Mouse (Mus musculus) large intestine, adult 2 months (tissue): ENCODE measurements around the gene Evx2. TPM values are rescaled to one million over a fixed set of nuclear protein-coding genes. Genes with fewer than 3 reads are reported as not detected.

ENCODE experiments used
- DNase-seq: peaks from one replicate; pipeline ENCODE4 v3.0.0-alpha.2; 2012; ENCODE audit warnings: low read depth, low spot score
- WGBS: fragments of 180-500 bp; shearing (Covaris S2); methylation state at CpG from one replicate; pipeline ENCODE4 v1.1.7; 2018; 5-methylcytosine and 5-hydroxymethylcytosine counted together
- polyA plus RNA-seq: library from polyadenylated mRNA; depleted of rRNA; stranded (reverse); fragments of >200 nt; gene quantifications from 2 replicates; pipeline ENCODE4 v1.2.3, GENCODE M21; 2012

The Evx2 gene
- polyA plus RNA-seq, 1 experiment: not detected

GRCm38 (mm10) chr2:74684106-74684505 lies 24.7 kb upstream of the Evx2 start:
- 30% methylated on average over 12 of the region's 12 CpGs for WGBS
- no peak for DNase-seq

GRCm38 (mm10) chr2:74683471-74683951 lies 24.2 kb upstream of the Evx2 start:
- no peak for DNase-seq
- 4% methylated on average over 18 of the region's 18 CpGs for WGBS

GRCm38 (mm10) chr2:74682796-74683195 lies 23.4 kb upstream of the Evx2 start:
- WGBS: 3% methylated on average over 51 of the region's 51 CpGs

GRCm38 (mm10) chr2:74681594-74682531 lies 22.5 kb upstream of the Evx2 start:
- DNase-seq: no peak
- WGBS: 4% methylated on average over 78 of the region's 78 CpGs

More at GRCm38 (mm10) chr2:74682796-74683195, 23.4 kb upstream of the Evx2 start:
- no peak for DNase-seq

GRCm38 (mm10) chr2:74680561-74681398 lies 21.4 kb upstream of the Evx2 start:
- DNase-seq: no peak
- 21% methylated on average over 21 of the region's 21 CpGs for whole genome bisulfite sequencing

- no peak for DNase-seq
- 8% methylated on average over 23 of the region's 23 CpGs for WGBS
Observed at GRCm38 (mm10) chr2:74679980-74680379, 20.6 kb upstream of the Evx2 start.

- no peak for DNase-seq
- whole genome bisulfite sequencing: 4% methylated on average over 26 of the region's 26 CpGs
Observed at GRCm38 (mm10) chr2:74679596-74679971, 20.2 kb upstream of the Evx2 start.

- WGBS: 9% methylated on average over 15 of the region's 15 CpGs
- no peak for DNase-seq
Observed at GRCm38 (mm10) chr2:74678891-74679595, 19.7 kb upstream of the Evx2 start, which contains the start of gene Hoxd11. Gene Hoxd11, plus strand, starts transcription at chr2:74679557.

- WGBS: 64% methylated on average over 2 of the region's 2 CpGs
- no peak for DNase-seq
Observed at GRCm38 (mm10) chr2:74677106-74677505, 17.7 kb upstream of the Evx2 start.

- WGBS: 46% methylated on average over 9 of the region's 9 CpGs
- no peak for DNase-seq
Observed at GRCm38 (mm10) chr2:74676376-74677052, 17.2 kb upstream of the Evx2 start.

- WGBS: 41% methylated on average over 24 of the region's 24 CpGs
- DNase-seq: no peak
Observed at GRCm38 (mm10) chr2:74675666-74676282, 16.4 kb upstream of the Evx2 start.

- no peak for DNase-seq
Observed at GRCm38 (mm10) chr2:74674881-74675665, 15.7 kb upstream of the Evx2 start, which contains the start of gene Hoxd12. Gene Hoxd12, plus strand, starts transcription at chr2:74675013.

GRCm38 (mm10) chr2:74673835-74674425 lies 14.6 kb upstream of the Evx2 start:
- WGBS: 29% methylated on average over 24 of the region's 24 CpGs
- DNase-seq: no peak

More at GRCm38 (mm10) chr2:74674881-74675665, 15.7 kb upstream of the Evx2 start, which contains the start of gene Hoxd12:
- 19% methylated on average over 47 of the region's 47 CpGs for WGBS

- no peak for DNase-seq
- 18% methylated on average over 40 of the region's 40 CpGs for WGBS
Observed at GRCm38 (mm10) chr2:74672481-74673362, 13.4 kb upstream of the Evx2 start.

GRCm38 (mm10) chr2:74671847-74672246 lies 12.5 kb upstream of the Evx2 start:
- DNase-seq: no peak
- 48% methylated on average over 5 of the region's 5 CpGs for WGBS

GRCm38 (mm10) chr2:74670632-74671188 lies 11.4 kb upstream of the Evx2 start:
- 46% methylated on average over 3 of the region's 3 CpGs for whole genome bisulfite sequencing
- no peak for DNase-seq
